Mouse (Mus musculus): Measurements from ENCODE around the gene Pfdn5. TPM values are rescaled to one million over a fixed set of nuclear protein-coding genes. Genes with fewer than 3 reads are reported as not detected.
A peak's percentile ranks its signal among the peaks of the same experiment; 100 is the strongest.

Pfdn5 gene
- polyA plus RNA-seq (2015; fragmentation: Nextera tagmentation; extraction: Ambion mirVana): 368 and 401 TPM in 2 replicates

DNA sequence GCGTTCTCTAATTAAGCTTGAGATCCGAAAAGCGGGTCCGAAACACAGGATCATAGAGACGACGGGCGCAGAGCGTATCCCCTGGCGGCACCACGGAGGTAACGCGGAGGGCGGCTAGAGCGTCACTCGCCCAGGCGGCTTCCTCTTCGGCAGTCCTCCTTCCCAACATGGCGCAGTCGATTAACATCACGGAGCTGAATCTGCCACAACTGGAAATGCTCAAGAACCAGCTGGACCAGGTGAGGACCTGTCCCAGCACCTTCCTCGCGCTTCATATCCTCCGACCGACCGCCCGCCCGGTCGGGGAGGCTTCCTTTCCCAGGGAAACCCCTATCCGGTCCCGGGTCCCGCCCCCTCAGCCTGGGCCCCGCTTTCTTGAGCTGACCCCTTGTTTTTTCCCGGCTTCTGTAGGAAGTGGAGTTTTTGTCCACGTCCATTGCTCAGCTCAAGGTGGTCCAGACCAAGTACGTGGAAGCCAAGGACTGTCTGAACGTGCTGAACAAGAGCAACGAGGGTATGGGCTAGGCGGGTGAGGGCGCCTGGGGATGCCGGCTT is at the start of gene Pfdn5:
TSS of gene Pfdn5 (plus strand) at position 95 of the 555 bp plus-strand sequence.
- Histone ChIP-seq H3K9ac (peak within 1 kb of the TSS; percentile 85), H3K9me3 (no peaks in the 10 kb centered on the region), H3K36me3 (peaks cover 53% of the 10 kb centered on the region), H3K27ac (peak within 1 kb of the TSS; percentile 71), H3K4me3 (peak within 1 kb of the TSS; percentile 90), H3K27me3 (no peaks in the 10 kb centered on the region), H3K4me2 (peak within 1 kb of the TSS; percentile 75), H3K4me1 (peaks cover 16% of the 10 kb centered on the region)
- WGBS: 0% methylated on average over 40 of the region's 40 CpGs
- ATAC-seq (ENCODE audit: borderline replicate concordance, extremely low read depth, low FRiP score, low TSS enrichment): peak; percentile 87

DNA sequence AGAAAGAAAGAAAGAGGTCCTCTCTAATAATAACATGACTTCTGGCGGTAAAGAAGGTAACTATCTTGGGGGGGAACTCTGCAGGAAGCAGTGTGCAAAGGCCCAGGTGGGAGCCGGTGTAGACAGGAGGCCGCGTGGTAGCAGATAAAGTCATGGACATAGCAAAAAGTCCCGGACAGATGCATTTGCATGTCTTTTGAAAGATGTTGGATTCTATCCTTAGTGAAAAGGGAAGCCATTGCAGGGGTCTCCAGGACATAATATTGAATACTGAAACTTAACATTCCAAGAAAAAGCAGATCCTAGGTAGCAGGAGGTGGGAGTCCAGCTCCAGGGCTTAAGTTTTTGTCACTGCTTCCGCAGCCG is 47.2 kb upstream of the Pfdn5 start:
- Histone ChIP-seq H3K4me2 (peak overlapping the region; percentile 90), H3K4me1 (peaks cover 16% of the 10 kb centered on the region), H3K27me3 (no peaks in the 10 kb centered on the region), H3K9ac (peak overlapping the region; percentile 58), H3K36me3 (peaks cover 9% of the 10 kb centered on the region), H3K27ac (peak overlapping the region; percentile 92), H3K4me3 (peak overlapping the region; percentile 81), H3K9me3 (no peaks in the 10 kb centered on the region)
- ATAC-seq (ENCODE audit: borderline replicate concordance, extremely low read depth, low FRiP score, low TSS enrichment): no peak
- WGBS: 28% methylated on average over 7 of the region's 7 CpGs

DNA sequence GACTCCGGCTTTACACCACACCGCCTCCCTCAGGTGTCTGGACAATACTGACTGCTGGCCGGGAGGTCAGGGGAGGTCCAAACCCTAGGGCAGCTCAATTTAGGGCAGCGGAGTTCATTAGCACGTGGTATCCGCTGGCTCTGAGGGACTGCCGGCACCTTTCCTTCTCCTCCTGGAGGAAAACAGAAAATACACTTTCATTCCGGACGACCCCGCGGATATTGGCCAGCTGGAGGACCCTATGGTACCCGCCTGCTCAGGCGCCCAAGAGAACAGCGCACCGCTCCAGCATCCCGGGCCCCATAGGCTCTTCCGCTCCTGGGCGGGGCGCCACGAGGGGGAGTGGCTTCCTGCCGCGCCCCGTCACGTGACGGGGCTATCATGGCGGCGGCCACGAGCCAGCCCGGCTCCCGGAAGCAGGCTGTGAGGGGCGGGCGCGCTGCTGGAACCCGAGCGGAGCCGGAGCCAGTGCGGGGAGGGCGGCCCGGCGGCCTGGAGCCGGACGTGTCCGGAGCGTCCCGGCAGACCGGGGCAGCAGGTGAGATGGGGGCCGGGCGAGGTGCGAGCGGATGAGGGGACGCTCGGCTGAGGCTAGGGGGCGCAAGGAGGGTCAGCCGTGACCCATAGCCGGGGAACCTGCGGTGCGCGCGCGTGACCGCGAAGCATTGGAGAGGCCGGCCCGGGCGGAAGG is 46.7 kb upstream of the Pfdn5 start, which contains the start of gene Mfsd5:
TSS of gene Mfsd5 (plus strand) at position 363 of the 691 bp plus-strand sequence.
- H3K36me3 ChIP-seq: peaks cover 9% of the 10 kb centered on the region
- peak within 1 kb of the TSS; percentile 92 for H3K27ac ChIP-seq
- peak; percentile 97 for ATAC-seq (ENCODE audit: borderline replicate concordance, extremely low read depth, low FRiP score, low TSS enrichment)

DNA sequence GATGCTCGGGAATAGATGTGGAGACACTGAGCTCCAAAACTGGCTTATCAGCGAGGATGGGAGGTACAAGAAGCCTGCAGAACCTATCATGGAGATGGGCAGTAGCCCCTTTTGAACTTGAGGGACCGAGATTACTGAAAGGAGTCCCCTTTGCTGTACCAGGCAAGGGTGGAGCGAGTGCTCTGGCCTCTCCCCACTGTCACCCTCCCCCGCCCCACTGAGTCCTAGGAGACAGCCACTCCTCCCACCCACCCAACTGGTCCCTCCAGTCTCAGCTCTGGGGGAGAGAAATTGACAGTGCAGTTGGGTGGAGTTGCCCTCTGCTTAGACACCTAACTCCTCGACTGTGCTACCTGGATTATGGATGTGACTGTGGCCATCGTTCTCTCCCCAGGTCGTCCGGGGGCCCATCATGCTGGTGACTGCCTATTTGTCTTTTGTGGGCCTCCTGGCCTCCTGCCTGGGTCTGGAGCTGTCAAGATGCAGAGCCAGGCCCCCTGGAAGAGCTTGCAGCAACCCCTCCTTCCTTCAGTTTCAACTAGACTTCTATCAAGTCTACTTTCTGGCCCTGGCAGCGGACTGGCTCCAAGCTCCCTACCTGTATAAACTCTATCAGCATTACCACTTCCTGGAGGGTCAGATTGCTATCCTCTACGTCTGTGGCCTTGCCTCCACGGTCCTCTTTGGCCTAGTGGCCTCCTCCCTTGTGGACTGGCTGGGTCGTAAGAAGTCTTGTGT is 46.0 kb upstream of the Pfdn5 start:
- H3K4me3 ChIP-seq: peak overlapping the region; percentile 81
- peaks cover 23% of the 10 kb centered on the region for H3K4me1 ChIP-seq
- peak overlapping the region; percentile 92 for H3K27ac ChIP-seq
- WGBS: 16% methylated on average over 13 of the region's 13 CpGs
- ATAC-seq (ENCODE audit: borderline replicate concordance, extremely low read depth, low FRiP score, low TSS enrichment): peak; percentile 25; the same call in 1 of the 2 replicates
- H3K27me3 ChIP-seq: no peaks in the 10 kb centered on the region
- H3K36me3 ChIP-seq: peaks cover 9% of the 10 kb centered on the region
- peak overlapping the region; percentile 90 for H3K4me2 ChIP-seq
- H3K9me3 ChIP-seq: no peaks in the 10 kb centered on the region
- peak overlapping the region; percentile 77 for H3K9ac ChIP-seq

More for the DNA sequence above, 46.7 kb upstream of the Pfdn5 start, which contains the start of gene Mfsd5:
- Histone ChIP-seq H3K9ac (peak within 1 kb of the TSS; percentile 77), H3K4me2 (peak within 1 kb of the TSS; percentile 90), H3K4me1 (peaks cover 16% of the 10 kb centered on the region), H3K4me3 (peak within 1 kb of the TSS; percentile 81), H3K9me3 (no peaks in the 10 kb centered on the region), H3K27me3 (no peaks in the 10 kb centered on the region)
- under 1% methylated on average over 65 of the region's 65 CpGs for WGBS

GRCm38 (mm10) chr15:102280623-102281022 is 45.3 kb upstream of the Pfdn5 start:
- H3K36me3 ChIP-seq: peaks cover 9% of the 10 kb centered on the region
- H3K4me3 ChIP-seq: peak overlapping the region; percentile 81
- H3K9ac ChIP-seq: peak overlapping the region; percentile 77
- no peaks in the 10 kb centered on the region for H3K9me3 ChIP-seq
- WGBS: 92% methylated on average over 19 of the region's 19 CpGs
- H3K4me2 ChIP-seq: peak overlapping the region; percentile 90
- H3K27ac ChIP-seq: no peak overlapping the region
- peaks cover 26% of the 10 kb centered on the region for H3K4me1 ChIP-seq
- H3K27me3 ChIP-seq: no peaks in the 10 kb centered on the region
- no peak for ATAC-seq (ENCODE audit: borderline replicate concordance, extremely low read depth, low FRiP score, low TSS enrichment)

DNA sequence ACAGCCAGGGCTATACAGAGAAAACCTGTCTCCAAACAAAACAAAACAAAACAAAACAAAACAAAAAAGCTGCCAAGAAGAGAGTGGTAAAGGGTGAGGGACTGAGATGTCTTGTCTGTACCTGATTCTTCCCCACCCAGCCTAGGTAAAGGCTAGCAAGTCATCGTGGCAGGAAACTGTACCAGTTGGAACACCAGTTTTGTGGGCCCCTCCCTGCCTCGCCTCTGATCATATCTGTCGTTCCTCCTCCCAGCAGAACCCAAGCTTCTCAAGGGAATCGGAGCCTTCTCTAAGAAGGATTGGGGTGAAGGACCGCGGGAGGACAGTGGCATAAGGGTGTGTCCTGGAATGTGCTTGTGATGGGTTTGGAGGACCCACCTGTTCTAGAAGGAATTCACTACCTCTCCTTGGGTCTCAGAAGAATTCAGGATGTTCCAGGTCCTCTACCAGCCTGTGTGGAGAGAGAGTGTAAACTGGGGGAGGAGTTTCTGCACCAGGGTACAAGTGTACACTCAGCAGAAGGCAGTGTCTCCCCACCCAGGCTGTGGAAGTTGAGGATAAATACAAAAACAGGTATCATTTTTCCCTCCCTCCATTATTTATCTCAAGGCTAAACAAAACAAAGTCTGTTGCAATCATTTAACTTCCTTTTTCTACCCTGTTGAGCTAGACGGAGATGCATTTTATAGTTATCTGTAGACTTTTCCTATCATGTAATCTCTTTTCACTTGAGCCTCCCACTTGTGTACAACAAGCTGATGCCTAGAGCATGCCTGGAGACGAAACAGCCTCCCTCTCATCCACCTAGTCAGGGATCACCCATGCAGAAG is 43.2 kb upstream of the Pfdn5 start:
- 73% methylated on average over 8 of the region's 8 CpGs for WGBS
- no peak for ATAC-seq (ENCODE audit: borderline replicate concordance, extremely low read depth, low FRiP score, low TSS enrichment)
- Histone ChIP-seq H3K9me3 (no peaks in the 10 kb centered on the region), H3K4me2 (no peak overlapping the region), H3K4me1 (peaks cover 26% of the 10 kb centered on the region), H3K27ac (no peak overlapping the region), H3K9ac (no peak overlapping the region), H3K4me3 (no peak overlapping the region), H3K36me3 (peaks cover 9% of the 10 kb centered on the region), H3K27me3 (no peaks in the 10 kb centered on the region)

DNA sequence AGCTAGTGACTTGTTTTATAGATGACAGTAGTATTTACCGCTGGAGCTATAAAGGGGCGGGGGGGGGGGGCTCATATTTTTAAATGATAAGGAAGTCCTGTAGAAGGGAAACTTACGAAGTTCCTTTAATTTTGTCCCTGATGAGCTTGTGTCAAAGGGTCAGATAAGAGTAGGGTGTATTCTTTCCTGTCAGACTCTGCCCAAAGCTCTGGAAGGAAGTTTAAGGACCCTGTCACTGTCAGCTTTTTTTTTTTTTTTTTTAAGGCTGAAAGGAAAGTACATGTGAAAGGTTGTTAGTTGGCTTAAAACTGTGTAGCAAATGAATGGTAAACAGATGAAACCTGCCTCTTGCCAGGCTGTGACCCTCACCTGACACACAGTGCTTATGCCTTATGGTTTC is 42.3 kb upstream of the Pfdn5 start:
- no peak overlapping the region for H3K27ac ChIP-seq
- H3K9ac ChIP-seq: no peak overlapping the region
- no peak overlapping the region for H3K4me3 ChIP-seq
- H3K27me3 ChIP-seq: no peaks in the 10 kb centered on the region
- H3K4me1 ChIP-seq: peaks cover 25% of the 10 kb centered on the region
- WGBS: 54% methylated on average over 3 of the region's 3 CpGs
- no peak for ATAC-seq (ENCODE audit: borderline replicate concordance, extremely low read depth, low FRiP score, low TSS enrichment)
- H3K9me3 ChIP-seq: no peaks in the 10 kb centered on the region
- no peak overlapping the region for H3K4me2 ChIP-seq
- H3K36me3 ChIP-seq: peaks cover 9% of the 10 kb centered on the region

DNA sequence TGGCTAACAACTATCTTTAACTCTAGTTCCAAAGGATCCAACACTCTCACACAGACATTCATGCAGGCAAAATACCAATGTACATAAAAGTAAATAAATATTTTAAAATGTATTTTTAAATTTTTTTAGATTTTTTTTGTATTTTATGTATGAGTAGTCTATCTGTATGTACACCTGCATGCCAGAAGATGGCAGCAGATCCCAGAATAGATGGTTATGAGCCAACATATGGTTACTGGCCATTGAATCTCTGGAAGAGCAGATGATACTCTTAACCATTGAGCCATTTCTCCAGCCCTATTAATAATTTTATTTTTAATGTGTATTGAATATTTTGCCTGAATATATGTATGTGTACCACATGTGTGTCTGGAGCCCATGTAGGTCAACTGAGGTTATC is 38.5 kb upstream of the Pfdn5 start:
- no peak overlapping the region for H3K4me3 ChIP-seq
- no peaks in the 10 kb centered on the region for H3K27me3 ChIP-seq
- H3K4me1 ChIP-seq: peaks cover 10% of the 10 kb centered on the region; the same call in 1 of the 2 replicates
- H3K9me3 ChIP-seq: no peaks in the 10 kb centered on the region
- no peak overlapping the region for H3K27ac ChIP-seq
- no peaks in the 10 kb centered on the region for H3K36me3 ChIP-seq
- no peak overlapping the region for H3K4me2 ChIP-seq
- ATAC-seq (ENCODE audit: borderline replicate concordance, extremely low read depth, low FRiP score, low TSS enrichment): no peak
- no peak overlapping the region for H3K9ac ChIP-seq

DNA sequence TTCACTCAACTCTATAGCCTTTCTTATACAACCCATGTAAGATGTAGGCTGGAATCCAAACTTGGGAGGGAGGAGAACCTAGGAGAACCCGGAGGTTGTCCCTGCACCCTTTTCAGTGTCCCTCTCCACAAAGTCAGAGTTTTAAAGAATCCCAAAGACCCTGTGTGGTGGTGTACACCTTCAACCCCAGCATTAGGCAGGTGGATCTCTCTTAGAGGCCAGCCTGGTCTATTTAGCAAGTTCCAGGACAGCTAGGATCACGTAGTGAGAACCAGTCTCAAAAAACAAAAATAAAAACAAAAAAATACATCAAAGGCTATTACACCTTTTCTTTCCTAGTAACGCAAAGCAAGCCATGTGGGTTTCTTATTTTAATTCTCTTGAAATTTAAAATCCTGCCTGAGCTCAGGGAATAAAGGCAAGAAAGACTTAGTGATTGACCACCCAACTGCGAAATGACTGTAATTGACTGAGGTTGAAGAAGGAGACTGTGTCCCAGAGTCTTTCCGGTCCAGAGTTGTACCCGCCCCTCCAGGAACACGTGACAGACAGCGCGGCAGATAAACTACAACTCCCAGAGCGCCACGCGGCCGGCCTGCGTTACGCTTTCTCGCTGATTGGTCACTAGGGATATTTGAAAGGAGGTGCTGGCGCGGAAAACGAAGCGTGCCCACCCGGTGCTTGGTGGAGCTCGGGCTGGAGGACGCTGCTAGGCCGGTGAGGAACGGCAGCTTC is 30.1 kb upstream of the Pfdn5 start, which contains the start of gene Espl1:
TSS of gene Espl1 (plus strand) at position 634 of the 735 bp plus-strand sequence.
- Histone ChIP-seq H3K4me3 (peak within 1 kb of the TSS; percentile 82), H3K36me3 (peaks cover 25% of the 10 kb centered on the region), H3K4me2 (peak within 1 kb of the TSS; percentile 82), H3K4me1 (peaks cover 10% of the 10 kb centered on the region), H3K9ac (peak within 1 kb of the TSS; percentile 62), H3K9me3 (no peaks in the 10 kb centered on the region), H3K27ac (peak within 1 kb of the TSS; percentile 7), H3K27me3 (no peaks in the 10 kb centered on the region)
- WGBS: 6% methylated on average over 25 of the region's 25 CpGs
- peak; percentile 99 for ATAC-seq (ENCODE audit: borderline replicate concordance, extremely low read depth, low FRiP score, low TSS enrichment)

GRCm38 (mm10) chr15:102296368-102297006 is 29.4 kb upstream of the Pfdn5 start:
- Histone ChIP-seq H3K36me3 (peaks cover 31% of the 10 kb centered on the region), H3K27me3 (no peaks in the 10 kb centered on the region), H3K27ac (no peak overlapping the region; the same call in none of the 2 replicates), H3K4me3 (peak overlapping the region; percentile 82), H3K9ac (peak overlapping the region; percentile 62), H3K9me3 (no peaks in the 10 kb centered on the region), H3K4me1 (peaks cover 10% of the 10 kb centered on the region), H3K4me2 (peak overlapping the region; percentile 82)
- ATAC-seq (ENCODE audit: borderline replicate concordance, extremely low read depth, low FRiP score, low TSS enrichment): no peak; the same call in 1 of the 2 replicates
- 3% methylated on average over 24 of the region's 24 CpGs for WGBS

Data from lung, embryonic 15.5 days (tissue).